Mouse (Mus musculus): ENCODE results near the gene Cyp2f2.

Gene Cyp2f2

DNA sequence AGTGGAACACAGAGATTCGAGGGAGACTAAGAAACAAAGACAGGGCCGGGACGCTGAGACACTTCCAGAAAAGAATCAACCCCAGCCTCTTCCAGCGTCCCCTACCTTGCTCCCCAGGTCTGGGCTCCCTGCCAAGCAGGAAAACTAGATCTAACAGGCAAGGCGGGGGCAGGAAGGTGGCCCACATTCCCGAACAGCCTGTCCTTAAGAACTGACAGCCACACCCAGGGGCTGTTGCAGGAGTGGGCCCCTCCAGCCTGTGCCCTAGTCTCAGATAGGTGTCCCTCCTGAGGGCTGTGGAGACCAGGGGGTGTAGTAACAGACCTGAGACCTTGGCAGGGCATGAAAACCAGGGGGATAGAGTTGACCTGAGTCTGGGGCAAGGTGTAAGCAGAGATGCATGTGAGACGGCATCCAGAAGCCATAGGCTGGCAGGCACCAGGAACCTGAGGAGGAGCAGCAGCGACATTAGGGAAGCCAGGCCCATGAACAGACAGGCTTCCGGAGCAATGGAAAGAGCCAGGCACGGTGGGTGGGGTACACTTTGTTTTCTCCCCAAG, 33.6 kb downstream of the Cyp2f2 start, which contains the start of gene Cyp2t4:
TSS of gene Cyp2t4 (plus strand) at position 510 of the 560 bp plus-strand sequence.
- DNase-seq (ENCODE audit: low read depth, low spot score): no peak

DNA sequence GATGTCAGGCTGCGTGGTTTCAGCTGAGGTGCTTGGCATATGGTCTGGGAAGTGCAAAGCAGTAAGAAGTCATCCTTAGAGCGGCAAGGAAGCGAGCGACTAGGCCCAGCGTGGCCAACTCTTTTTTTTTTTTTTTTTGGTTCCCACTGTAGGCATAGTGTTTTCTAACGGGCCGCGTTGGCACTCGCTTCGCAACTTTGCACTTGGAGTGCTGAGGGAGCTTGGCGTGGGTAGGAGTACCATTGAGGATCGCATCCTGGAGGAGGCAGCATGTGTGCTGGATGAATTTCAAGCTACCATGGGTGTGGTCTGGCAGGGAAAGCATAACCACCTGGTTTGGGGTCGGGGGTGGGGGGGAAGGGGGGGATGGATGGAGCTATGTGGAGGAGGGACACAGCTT, 36.3 kb downstream of the Cyp2f2 start:
- DNase-seq (ENCODE audit: low read depth, low spot score): no peak

DNA sequence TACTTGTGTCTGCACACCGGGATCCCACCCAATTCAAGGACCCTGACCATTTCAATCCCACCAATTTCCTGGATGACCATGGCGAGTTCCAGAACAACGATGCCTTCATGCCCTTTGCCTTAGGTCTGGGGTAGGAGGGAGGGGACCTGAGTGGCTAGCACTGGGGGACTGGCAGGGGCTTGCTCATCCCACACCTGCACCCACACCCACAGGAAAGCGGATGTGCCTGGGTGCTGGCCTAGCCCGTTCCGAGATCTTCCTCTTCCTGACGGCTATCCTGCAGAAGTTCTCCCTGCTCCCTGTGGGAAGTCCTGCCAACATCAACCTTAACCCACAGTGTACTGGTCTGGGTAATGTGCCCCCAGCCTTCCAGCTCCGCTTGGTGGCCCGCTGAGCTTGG, 38.5 kb downstream of the Cyp2f2 start:
- no peak for DNase-seq (ENCODE audit: low read depth, low spot score)

DNA sequence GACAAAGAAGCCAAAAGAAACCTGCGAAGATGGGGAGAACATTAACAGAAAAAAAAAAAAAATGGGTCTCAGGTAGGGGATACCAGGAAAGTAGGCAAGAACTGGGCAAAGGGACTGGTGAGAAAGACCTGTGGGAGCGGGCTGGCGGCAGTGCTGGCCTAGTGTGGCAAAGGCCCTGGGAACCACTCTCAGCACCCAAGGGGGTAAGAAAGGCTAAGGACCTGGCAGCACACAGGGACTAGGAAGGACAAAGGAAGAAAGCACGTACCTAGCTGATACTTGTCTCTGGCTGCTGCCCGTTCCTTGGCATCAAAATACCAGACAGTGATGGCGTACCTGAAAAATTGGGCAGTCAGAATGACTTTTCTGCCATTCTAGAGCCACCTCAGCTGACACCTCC, 39.5 kb downstream of the Cyp2f2 start:
- DNase-seq (ENCODE audit: low read depth, low spot score): no peak

DNA sequence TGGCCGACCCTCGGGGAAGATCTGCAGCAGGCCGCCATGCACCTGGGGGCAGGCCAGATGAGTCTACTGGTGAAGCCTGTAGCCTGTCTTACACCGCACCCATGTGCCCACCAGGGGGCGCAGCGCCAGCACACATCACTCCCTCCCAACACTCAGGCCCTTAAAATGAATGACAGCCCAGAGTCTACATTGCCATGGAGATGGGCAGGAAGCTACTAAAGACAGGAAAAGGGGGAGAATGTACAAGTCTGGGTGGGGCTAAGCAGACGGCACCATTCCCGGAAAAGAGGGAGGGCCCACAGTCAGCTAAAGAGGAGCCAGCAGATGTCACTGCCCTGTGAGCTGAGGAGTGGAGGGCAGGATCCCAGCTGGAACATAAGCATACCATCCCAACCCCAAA, 40.2 kb downstream of the Cyp2f2 start:
- DNase-seq (ENCODE audit: low read depth, low spot score): peak; percentile 87

DNA sequence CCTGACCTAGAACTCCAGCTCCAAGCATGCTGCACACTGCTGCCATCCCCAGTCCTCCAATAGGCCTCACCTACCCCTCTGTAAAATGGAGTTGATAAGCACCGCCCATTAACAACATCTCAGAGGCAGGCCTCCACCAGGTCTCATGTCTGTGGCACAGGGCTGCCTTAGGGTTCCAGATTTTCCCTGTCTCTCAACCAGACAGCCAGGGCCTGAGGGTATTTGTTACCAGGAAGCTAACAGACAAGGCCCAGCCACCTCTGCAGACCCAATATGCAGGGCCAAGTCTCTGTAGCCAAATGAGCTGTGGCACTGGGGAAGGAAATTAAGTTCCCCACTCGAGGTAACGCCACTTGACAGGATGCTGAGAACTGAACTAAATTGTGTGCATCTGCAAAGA, 41.2 kb downstream of the Cyp2f2 start:
- no peak for DNase-seq (ENCODE audit: low read depth, low spot score)

DNA sequence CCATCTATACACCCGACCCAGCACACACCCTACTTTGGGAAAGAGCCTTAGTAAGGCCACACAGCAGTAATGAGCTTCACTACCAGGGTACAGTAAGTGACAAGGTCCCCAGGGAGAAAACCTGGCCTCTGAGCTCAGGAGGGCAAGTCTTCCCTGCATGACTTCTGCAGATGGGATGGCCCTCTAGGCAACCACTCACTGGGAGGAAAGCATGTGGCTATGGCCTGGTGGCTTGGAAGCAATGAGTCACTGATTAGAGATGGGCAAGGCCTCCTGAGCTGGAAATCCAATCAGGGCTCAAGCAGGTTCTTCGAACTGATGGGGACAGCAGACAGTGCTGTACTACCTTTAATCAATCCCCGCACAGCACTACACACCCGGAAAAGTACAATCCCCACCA, 42.0 kb downstream of the Cyp2f2 start:
- DNase-seq (ENCODE audit: low read depth, low spot score): no peak

DNA sequence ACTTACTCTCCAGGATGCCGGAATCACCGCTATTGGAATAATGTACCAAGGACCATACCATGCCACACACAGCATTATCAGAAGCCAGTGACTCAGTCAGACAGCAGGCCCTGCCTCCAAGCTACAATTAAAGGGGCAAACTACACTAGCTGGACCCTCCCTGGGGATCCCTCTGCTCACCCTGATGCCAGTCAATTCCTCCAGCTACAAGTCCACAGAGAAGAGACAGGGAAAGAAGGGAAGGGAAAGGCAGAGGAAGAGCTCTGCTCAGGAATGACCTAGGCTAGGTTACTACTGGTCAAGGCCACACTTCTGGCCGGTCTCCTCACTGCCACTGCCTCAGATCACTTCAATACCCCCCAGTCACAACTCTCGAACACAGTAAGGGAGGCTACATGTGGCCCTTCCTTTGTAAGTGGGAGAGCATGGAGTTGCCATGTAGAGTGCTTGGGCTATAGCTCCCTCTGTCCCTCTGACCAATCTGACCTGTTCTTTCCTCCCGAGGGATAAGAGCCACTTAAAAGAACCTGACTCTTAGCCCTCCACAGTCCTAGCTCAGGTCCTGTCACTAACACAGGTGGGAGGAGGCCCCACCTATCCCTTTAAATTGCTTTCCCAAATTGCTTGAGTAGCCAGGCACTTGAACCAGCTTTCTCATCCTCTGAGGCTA, 43.2 kb downstream of the Cyp2f2 start:
- no peak for DNase-seq (ENCODE audit: low read depth, low spot score)

DNA sequence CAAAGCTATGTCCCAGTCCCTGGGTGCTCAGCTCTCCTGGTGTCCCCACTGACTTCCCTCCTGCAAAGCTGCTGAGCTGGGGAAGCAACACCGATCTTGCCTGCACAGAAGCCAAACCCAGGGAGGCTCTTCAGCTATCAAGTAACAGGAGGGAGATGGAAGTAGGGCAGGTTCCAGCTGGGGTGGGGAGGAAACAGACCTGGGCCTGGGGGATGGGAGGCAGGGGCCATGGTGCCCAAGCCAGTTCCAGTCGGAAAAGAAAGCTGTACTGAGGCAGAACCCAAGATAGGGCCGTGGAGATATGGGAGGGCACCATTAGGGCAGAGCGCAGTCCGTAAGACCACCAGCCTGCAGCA, 43.7 kb downstream of the Cyp2f2 start:
- no peak for DNase-seq (ENCODE audit: low read depth, low spot score)

DNA sequence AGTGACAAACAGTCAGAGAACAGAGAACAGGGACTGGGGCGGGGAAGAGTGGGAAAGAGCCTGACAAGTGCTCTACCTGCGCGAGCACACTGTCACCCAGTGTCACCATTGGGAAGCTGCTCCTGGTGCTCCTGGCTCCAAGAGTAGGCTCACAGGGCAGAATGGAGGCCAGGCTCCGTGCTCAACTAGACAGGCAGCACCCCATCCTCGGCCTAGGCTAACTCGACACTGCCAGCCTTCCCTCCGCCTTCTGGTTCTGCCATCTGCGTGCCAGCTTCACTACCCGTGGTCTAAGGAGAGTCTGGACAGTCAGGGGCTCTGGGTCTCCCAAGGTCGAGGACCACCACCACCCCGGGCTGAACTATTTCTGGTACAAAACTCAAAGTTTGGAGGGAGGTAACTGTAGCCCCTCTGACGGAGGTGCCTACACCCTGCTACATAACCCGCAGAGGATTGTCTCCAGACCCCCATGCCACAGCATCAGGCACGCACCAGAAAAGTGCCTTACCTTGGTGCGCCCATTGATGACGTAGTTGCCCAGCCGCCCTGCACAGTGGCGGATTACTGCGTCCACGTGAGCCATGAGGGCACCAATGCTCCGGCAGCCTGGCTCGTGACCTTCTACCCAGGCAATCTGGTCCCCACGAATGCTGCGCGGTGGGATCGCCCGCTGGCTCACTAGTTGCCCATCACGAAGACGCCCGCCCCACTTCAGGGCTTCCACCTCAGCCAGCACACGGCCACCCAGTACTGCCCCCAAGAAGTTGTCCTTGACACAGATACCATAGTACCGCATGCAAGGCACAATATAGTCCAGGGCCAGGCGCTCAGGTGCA, 44.6 kb downstream of the Cyp2f2 start:
- no peak for DNase-seq (ENCODE audit: low read depth, low spot score)

DNA sequence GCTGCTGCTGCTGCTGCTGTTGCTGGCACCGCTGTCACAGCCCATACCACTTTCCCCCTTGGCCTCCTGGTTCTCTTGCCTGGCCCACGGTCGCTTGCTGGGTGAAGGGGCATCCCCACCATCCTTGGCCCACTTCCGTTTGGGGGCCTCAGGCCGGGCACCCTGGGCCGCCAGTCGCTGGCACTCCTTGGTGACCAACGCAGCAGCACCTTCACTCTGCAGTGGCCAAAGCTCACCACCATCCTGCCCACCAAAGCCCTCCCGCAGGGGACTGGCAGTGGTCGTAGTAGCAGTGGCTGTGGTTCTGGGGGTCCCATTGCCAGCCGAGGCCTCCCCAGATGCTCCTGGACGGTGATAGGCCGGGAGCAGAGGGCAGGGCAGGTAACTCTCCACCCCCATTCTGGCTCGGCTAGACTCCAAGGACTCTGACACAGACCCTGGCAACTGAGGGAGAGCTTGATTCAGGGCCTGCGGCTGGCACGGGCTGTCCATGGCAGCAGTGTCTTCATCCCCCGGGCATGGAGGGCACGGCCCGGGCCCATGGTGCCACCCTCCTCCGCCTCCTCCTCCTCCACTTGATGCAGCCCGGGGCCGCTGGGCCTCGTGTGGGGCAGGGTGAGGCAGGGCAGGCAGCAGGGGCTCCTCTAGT, 45.4 kb downstream of the Cyp2f2 start:
- no peak for DNase-seq (ENCODE audit: low read depth, low spot score)

DNA sequence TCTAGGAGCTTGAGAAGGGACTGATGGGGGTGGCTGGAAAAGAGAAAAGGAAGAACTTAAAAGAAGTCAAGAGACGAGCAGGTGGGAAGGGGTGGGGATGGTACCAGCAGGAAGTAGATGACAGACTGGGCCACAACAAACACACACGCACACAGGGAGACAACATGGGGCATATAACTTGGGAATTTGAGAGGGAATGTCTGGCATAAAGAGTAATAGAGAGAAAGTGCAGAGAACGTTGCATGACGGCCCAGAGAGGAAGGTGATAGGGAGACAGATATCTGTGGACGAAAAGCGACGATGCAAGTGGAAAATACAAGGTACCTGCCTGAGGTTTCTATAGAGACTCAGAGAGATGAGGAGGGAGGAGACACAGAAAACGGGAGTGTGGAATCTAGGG, 46.0 kb downstream of the Cyp2f2 start:
- peak; percentile 44 for DNase-seq (ENCODE audit: low read depth, low spot score)

DNA sequence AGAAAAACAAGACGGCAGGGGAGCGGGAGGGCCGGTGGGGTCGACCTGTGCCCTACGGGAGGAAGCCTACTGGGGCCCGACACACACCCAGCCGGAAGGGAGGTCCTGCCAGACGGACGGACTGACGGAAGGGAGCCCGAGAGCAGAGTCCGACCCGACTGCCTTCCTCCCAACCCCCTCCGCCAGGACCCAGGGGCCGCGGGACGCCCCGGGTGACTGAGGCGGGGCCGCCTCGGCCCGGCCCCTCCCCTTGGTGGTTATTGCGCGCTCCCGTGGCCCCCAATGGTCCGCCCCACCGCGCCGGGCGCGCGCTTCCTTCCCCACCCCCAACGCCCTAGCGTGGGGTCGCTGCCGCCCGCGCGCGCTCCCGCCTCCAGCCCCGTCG, 46.5 kb downstream of the Cyp2f2 start:
- peak; percentile 89 for DNase-seq (ENCODE audit: low read depth, low spot score)

DNA sequence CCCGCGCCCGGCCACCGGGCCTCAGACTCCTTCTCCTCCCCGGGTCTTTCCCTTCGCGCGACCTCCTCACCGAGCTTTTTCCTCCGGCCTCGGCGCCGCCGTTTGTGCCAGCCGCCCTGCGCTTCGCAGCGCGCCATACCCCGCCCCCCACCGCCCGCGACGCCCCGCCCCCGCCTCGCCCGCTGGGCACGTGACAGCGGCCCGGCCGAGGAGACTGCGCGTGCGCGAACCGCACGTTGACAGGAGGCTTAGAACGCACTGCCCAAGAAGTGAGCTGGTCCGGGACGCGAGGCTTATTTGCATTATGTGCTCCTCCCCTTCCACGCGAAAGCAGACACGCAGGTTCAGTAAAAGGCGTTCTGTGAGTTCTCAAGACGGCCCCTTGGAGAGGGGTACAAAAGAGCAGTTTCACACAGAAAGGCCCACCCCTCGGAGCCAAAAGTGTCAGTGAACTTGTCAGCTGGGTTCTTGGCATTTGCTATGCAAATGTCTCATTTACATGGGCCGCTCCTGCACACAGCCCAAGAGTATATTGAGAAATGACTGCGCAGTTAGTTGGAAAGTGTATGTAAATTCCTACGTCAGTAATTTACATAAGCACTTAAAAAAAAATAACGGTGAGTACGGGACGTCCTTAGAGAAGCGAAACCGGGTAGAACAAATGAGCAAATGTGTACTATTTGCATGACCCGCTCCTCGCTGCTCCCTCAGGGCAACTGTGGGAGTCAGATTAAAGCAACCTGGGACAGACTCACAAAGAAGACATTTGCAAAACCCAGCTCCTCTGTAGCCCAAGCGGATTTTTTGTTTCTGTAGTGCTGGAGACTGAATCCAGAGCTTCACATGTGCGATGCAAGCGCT, 47.1 kb downstream of the Cyp2f2 start, which contains the start of gene Egln2:
TSS of gene Egln2 (minus strand) at position 189 of the 861 bp plus-strand sequence.
- DNase-seq (ENCODE audit: low read depth, low spot score): peak; percentile 97

DNA sequence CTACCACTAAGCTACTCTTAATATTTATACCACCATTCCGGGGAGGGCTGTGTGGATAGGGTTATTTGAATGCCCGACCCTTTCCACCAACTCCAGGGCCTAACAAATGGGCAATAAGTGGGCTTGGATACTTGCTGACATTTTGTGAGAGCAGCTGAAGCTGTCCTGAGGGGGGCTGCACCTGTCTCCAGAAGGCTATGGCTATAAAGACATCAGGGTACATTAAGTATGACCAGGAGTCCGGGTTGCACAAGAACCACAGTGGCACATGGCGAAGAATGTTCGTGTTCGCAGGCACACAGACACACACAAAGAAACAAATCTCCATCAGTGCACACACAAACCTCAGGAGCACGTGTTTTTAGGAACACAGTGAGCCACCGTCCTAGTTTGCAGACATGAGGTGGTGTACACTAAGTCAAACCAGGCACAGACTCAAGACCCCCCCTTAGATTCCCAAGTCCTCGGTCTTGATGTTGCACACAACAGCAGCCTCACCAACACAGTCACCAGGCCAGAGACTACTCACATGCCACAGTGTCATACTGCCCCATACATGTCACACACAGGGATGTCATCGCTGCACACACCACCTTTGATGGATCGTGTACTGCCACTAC, 47.9 kb downstream of the Cyp2f2 start:
- DNase-seq (ENCODE audit: low read depth, low spot score): no peak

DNA sequence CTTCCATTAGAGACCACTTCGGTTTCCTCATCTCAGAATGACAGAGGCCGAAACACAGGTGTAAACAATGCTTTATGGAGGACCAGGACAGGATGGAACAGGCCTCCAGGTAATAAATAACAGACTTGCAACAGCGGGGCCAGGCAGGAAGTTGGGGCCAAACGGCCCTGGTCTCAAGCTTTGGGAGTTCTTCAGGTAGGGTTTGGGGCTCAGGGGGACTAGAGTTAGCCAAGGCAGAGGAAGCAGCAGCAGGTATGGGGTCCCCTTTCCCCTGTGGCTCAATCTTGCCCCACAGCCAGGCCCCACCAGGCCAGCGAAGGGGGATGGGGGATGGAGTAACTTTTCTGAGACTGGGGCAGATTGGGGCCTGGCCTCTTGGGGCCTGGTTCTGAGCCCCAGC, 48.7 kb downstream of the Cyp2f2 start:
- no peak for DNase-seq (ENCODE audit: low read depth, low spot score)

DNA sequence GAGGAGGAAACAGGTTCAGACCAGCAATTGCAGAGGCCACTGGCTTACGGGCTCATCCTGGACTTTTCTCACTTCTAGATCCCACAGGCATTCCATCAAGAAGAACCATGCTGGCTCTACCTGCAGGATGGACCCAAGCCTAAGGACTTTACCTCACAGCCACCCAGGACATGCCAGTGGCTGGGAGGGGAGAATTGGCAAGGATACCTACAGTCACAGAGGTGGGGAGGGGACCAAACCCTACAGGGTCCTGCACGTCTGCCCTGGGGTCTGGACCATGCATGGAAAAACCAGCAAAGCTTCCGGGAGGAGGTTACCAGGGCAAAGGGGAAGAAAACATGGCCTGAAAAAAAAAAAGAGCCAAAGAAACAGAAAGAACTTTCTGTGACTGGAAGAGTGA, 51.3 kb downstream of the Cyp2f2 start:
- DNase-seq (ENCODE audit: low read depth, low spot score): no peak

DNA sequence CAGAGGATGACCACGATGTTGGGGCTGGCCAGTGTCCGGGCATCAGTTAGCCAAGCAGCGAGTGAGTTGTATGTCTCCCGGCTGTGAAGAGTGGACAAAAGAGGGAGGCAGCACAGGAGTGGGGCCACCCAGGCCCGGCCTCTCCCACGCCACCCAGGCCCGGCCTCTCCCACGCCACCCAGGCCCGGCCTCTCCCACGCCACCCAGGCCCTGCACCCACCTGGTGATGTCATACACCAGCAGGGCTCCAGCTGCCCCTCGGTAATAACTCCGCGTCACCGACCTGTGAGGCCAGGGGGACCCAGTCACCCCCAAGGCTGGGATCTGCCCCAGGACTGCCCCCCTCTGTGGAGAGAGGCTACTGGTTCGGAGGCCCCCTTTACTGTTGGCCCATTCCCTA, 54.8 kb downstream of the Cyp2f2 start:
- DNase-seq (ENCODE audit: low read depth, low spot score): no peak

DNA sequence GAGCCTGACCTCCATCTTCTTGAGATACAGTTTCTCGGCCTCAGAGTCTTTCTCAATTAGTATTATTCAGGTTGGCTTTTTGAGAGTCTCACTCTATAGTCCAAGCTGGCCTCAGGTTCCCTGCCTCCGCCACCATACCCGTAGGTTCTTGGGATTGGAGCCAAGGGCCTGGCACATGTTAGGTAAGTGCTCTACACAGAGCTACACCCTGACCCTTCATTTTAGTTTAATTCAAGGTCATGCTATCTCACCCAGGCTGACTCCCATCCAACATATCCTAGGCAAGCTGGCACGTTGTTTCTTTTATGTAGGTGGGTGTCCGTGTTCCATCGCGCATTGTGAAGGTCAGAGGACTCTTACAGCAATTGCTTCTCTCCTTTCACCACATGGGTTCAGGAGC, 55.2 kb downstream of the Cyp2f2 start:
- no peak for DNase-seq (ENCODE audit: low read depth, low spot score)

DNA sequence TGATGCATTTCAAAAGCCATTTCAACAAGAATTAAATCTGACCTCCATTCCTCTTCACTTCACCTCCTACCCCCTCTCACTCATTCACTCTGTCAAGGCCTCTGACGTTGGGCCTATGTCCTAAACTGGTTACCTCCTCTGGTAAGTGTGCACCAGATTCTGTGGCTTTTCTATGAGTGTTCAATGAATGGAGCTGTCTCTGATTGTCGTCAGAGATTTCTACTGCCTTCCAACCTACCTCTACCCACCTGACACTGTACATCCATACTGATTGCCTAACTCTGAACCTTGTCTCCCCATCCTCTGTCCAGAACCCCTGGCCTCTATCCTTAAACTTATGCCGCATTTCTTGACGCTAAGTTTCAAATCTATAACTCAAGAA, 58.2 kb downstream of the Cyp2f2 start:
- DNase-seq (ENCODE audit: low read depth, low spot score): peak; percentile 58

All from CD4-positive helper T cell, adult 2 months (primary cell).